ENCODE assay signal across 8 mouse cellular contexts in the genomic region with DNA sequence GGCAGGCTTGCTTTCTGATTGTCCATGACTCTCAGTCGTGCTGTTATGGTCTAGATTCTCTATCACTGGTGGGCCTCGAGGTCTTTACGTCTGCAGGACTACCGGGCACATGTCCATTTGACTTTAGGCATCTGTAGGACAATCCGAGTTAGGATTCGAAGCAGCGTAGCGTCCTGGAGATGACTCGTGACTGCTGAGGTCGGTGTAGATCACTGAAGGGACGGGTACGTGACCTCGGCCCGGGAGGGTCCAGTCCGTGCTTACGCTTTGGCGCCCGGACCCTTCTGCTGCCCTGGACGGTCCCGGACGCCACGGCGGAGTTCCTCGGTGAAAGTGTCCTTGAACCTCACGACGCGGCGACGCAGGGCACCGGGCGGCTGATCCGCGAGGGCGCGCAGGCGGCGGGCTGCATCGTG. TPM values are rescaled to one million over a fixed set of nuclear protein-coding genes. Genes with fewer than 3 reads are reported as not detected.
DNase-seq lines count a peak whose midpoint lies in the region; ATAC-seq and TF ChIP-seq lines count a peak whose summit lies in the region.

No protein-coding gene starts in this region.

- no peaks in the 10 kb centered on the region for H3K9me3 ChIP-seq in hindbrain, embryonic 15.5 days
- H3K9me3 ChIP-seq in midbrain, embryonic 15.5 days: no peaks in the 10 kb centered on the region

- 0% methylated on average over 38 of the region's 38 CpGs for WGBS in hindbrain, embryonic 15.5 days
- WGBS in midbrain, embryonic 15.5 days: 0% methylated on average over 37 of the region's 38 CpGs

- H3K36me3 ChIP-seq in testis, adult 2 months (ENCODE audit: control insufficient read depth, insufficient read depth, low read length): no peaks in the 10 kb centered on the region
- H3K36me3 ChIP-seq in hindbrain, embryonic 15.5 days: peaks cover 6% of the 10 kb centered on the region; the same call in 1 of the 2 replicates
- H3K36me3 ChIP-seq in midbrain, embryonic 15.5 days (replicated peaks): 0 out of 2 replicates have a peak, but pooled peaks cover 3% of the 10 kb centered on the region

- H3K27me3 ChIP-seq in testis, adult 2 months (ENCODE audit: control insufficient read depth, insufficient read depth, low read length): no peaks in the 10 kb centered on the region
- H3K27me3 ChIP-seq in hindbrain, embryonic 15.5 days: no peaks in the 10 kb centered on the region
- no peaks in the 10 kb centered on the region for H3K27me3 ChIP-seq in midbrain, embryonic 15.5 days (replicated peaks)

- DNase-seq in gastrocnemius, adult 18-20 months (ENCODE audit: low spot score): peak; percentile 20
- no peak for DNase-seq in gastrocnemius, postnatal 36 days
- no peak for DNase-seq in testis, postnatal 14 days (ENCODE audit: low spot score)
- DNase-seq in Muller cell, postnatal 12 days (ENCODE audit: inconsistent ontology term): no peak
- no peak for DNase-seq in gastrocnemius, postnatal 10 days

- no peak; the same call in 1 of the 2 replicates for ATAC-seq in hindbrain, embryonic 15.5 days (ENCODE audit: low FRiP score, low read depth)
- no peak for ATAC-seq in midbrain, embryonic 15.5 days (replicated peaks)

- peak overlapping the region; percentile 99 for H3K4me3 ChIP-seq in testis, adult 2 months (ENCODE audit: control insufficient read depth, low read depth, low read length)
- H3K4me3 ChIP-seq in hindbrain, embryonic 15.5 days: peak overlapping the region; percentile 96
- H3K4me3 ChIP-seq in midbrain, embryonic 15.5 days: peak overlapping the region; percentile 69

- no peak for TF ChIP-seq CTCF in testis, adult 2 months (IDR thresholded peaks at IDR 0.05; ENCODE audit: control insufficient read depth, insufficient read depth, insufficient replicate concordance, low read depth, low read length)

- peak overlapping the region; percentile 92 for H3K9ac ChIP-seq in hindbrain, embryonic 15.5 days
- peak overlapping the region; percentile 69 for H3K9ac ChIP-seq in midbrain, embryonic 15.5 days

- peak overlapping the region; percentile 83 for H3K4me2 ChIP-seq in hindbrain, embryonic 15.5 days
- H3K4me2 ChIP-seq in midbrain, embryonic 15.5 days: peak overlapping the region; percentile 85

- TF ChIP-seq POLR2A in testis, adult 2 months (IDR thresholded peaks at IDR 0.05; ENCODE audit: control insufficient read depth, low read depth, low read length): no peak

- peak overlapping the region; percentile 67 for H3K27ac ChIP-seq in testis, adult 2 months (ENCODE audit: control insufficient read depth, insufficient read depth, low read depth, low read length)
- peak overlapping the region; percentile 95 for H3K27ac ChIP-seq in hindbrain, embryonic 15.5 days (replicated peaks)
- peak overlapping the region; percentile 85 for H3K27ac ChIP-seq in midbrain, embryonic 15.5 days

- intact Hi-C loops in gastrocnemius, postnatal 36 days (cut with DNase I): loop anchor here (2.0 kb wide), 1 partner anchor 55 kb away; a partner anchor contains a TSS

- no peaks in the 10 kb centered on the region; the same call in 1 of the 2 replicates for H3K4me1 ChIP-seq in testis, adult 2 months (ENCODE audit: control insufficient read depth, insufficient read depth, low read length)
- H3K4me1 ChIP-seq in hindbrain, embryonic 15.5 days (replicated peaks): peaks cover 52% of the 10 kb centered on the region
- peaks cover 53% of the 10 kb centered on the region for H3K4me1 ChIP-seq in midbrain, embryonic 15.5 days

RNA-seq across cellular contexts. Expression of a gene that starts 0.4 kb away (rescaled TPM):
- 10 to 100 TPM; 52.7 to 56.6 TPM for total RNA-seq in gastrocnemius, adult 18-20 months (2021)
- 10 to 100 TPM; 50.3 to 55.0 TPM for total RNA-seq in gastrocnemius, postnatal 36 days (2021)
- 43.6 and 53.7 TPM in 2 replicates for polyA plus RNA-seq in testis, adult 2 months (2012; rRNA removed)
- 118 and 123 TPM in 2 replicates for polyA plus RNA-seq in hindbrain, embryonic 15.5 days (2015; fragmentation: Nextera tagmentation; extraction: Ambion mirVana)
- polyA plus RNA-seq in midbrain, embryonic 15.5 days (2015; fragmentation: Nextera tagmentation; extraction: Ambion mirVana): 115 and 121 TPM in 2 replicates
- total RNA-seq in gastrocnemius, postnatal 10 days (2021): 10 to 100 TPM; 41.2 to 47.7 TPM

RNA-seq across cellular contexts. Expression of a gene that starts 0.4 kb away (rescaled TPM):
- 10 to 100 TPM; 12.4 to 13.6 TPM for total RNA-seq in gastrocnemius, adult 18-20 months (2021)
- 10 to 100 TPM; 11.3 to 11.9 TPM for total RNA-seq in gastrocnemius, postnatal 36 days (2021)
- polyA plus RNA-seq in testis, adult 2 months (2012; rRNA removed): 25.8 and 32.6 TPM in 2 replicates
- 89.0 and 93.7 TPM in 2 replicates for polyA plus RNA-seq in hindbrain, embryonic 15.5 days (2015; fragmentation: Nextera tagmentation; extraction: Ambion mirVana)
- polyA plus RNA-seq in midbrain, embryonic 15.5 days (2015; fragmentation: Nextera tagmentation; extraction: Ambion mirVana): 98.1 and 98.9 TPM in 2 replicates
- 10 to 100 TPM; 18.7 to 23.6 TPM for total RNA-seq in gastrocnemius, postnatal 10 days (2021)

RNA-seq across cellular contexts. Expression of a gene that starts 14.3 kb away (rescaled TPM):
- 1 to 10 TPM in 1 of 2 experiments, under 1 TPM in 1; 0.33 to 1.2 TPM for total RNA-seq in gastrocnemius, adult 18-20 months (2021)
- total RNA-seq in gastrocnemius, postnatal 36 days (2021): under 1 TPM; 0.37 to 0.94 TPM
- 0.12 and 0.24 TPM in 2 replicates for polyA plus RNA-seq in testis, adult 2 months (2012; rRNA removed)
- 4.2 and 4.8 TPM in 2 replicates for polyA plus RNA-seq in hindbrain, embryonic 15.5 days (2015; fragmentation: Nextera tagmentation; extraction: Ambion mirVana)
- polyA plus RNA-seq in midbrain, embryonic 15.5 days (2015; fragmentation: Nextera tagmentation; extraction: Ambion mirVana): 2.8 and 3.4 TPM in 2 replicates
- total RNA-seq in gastrocnemius, postnatal 10 days (2021): 1 to 10 TPM; 5.9 to 7.5 TPM

RNA-seq across cellular contexts. Expression of a gene that starts 55.2 kb away (rescaled TPM):
- 10 to 100 TPM; 10.8 to 11.9 TPM for total RNA-seq in gastrocnemius, adult 18-20 months (2021)
- total RNA-seq in gastrocnemius, postnatal 36 days (2021): 1 to 10 TPM; 9.2 to 9.4 TPM
- 3.2 and 4.3 TPM in 2 replicates for polyA plus RNA-seq in testis, adult 2 months (2012; rRNA removed)
- polyA plus RNA-seq in hindbrain, embryonic 15.5 days (2015; fragmentation: Nextera tagmentation; extraction: Ambion mirVana): 15.3 and 15.9 TPM in 2 replicates
- 16.0 and 17.8 TPM in 2 replicates for polyA plus RNA-seq in midbrain, embryonic 15.5 days (2015; fragmentation: Nextera tagmentation; extraction: Ambion mirVana)
- total RNA-seq in gastrocnemius, postnatal 10 days (2021): 10 to 100 TPM; 13.8 to 17.0 TPM
